Mouse (Mus musculus) hindbrain, embryonic 16.5 days (tissue): ENCODE data around the gene Gm26566. TPM values are rescaled to one million over a fixed set of nuclear protein-coding genes. Genes with fewer than 3 reads are reported as not detected.
"Not testable (repeated sequence)": the region's sequence is repeated elsewhere in the genome, so short reads cannot be mapped to it uniquely, and the experiment has no call there.

Experiments used
- ATAC-seq: fragments of 200-750 bp; cut with Nextera tagmentation; 2 replicates; pipeline ENCODE4 v1.8.0; 2017; ENCODE audit warnings: moderate TSS enrichment, moderate library complexity
- H3K27ac ChIP-seq: fragments of 300-500 bp; sonication (generic); 2 replicates; pipeline ENCODE4 v1.5.1; 2014; ENCODE audit warnings: low read depth, mild to moderate bottlenecking, control low read depth, low read length, moderate library complexity
- H3K27me3 ChIP-seq: fragments of 300-500 bp; sonication (generic); replicated peaks from 2 replicates; pipeline ENCODE4 v1.6.1; 2014; ENCODE audit warnings: low read length; ENCODE audit not compliant: control insufficient read depth, insufficient read depth
- H3K36me3 ChIP-seq: fragments of 300-500 bp; sonication (generic); 2 replicates; pipeline ENCODE4 v1.6.1; 2014; ENCODE audit warnings: mild to moderate bottlenecking, low read length, moderate library complexity, mixed read lengths; ENCODE audit not compliant: control insufficient read depth, insufficient read depth
- H3K4me1 ChIP-seq: fragments of 300-500 bp; sonication (generic); 2 replicates; pipeline ENCODE4 v1.6.1; 2014; ENCODE audit warnings: low read depth, low read length; ENCODE audit not compliant: control insufficient read depth, insufficient read depth
- H3K4me2 ChIP-seq: fragments of 300-500 bp; sonication (generic); 2 replicates; pipeline ENCODE4 v1.6.1; 2014; ENCODE audit warnings: mild to moderate bottlenecking, low read length, control low read depth, moderate library complexity
- H3K4me3 ChIP-seq: fragments of 300-500 bp; sonication (generic); 2 replicates; pipeline ENCODE4 v1.5.1; 2014; ENCODE audit warnings: mild to moderate bottlenecking, low read length, control low read depth, moderate library complexity
- H3K9ac ChIP-seq: fragments of 300-500 bp; sonication (generic); 2 replicates; pipeline ENCODE4 v1.6.1; 2014; ENCODE audit warnings: low read depth, mild to moderate bottlenecking, control low read depth, low read length, moderate library complexity
- H3K9me3 ChIP-seq: fragments of 300-500 bp; sonication (generic); 2 replicates; pipeline ENCODE4 v1.6.1; 2014; ENCODE audit warnings: mild to moderate bottlenecking, low read length, moderate library complexity; ENCODE audit not compliant: control insufficient read depth
- WGBS: fragments of 180-500 bp; shearing (Covaris S2); extraction: QIAGEN DNeasy Blood & Tissue Kit; methylation state at CpG from one replicate; pipeline ENCODE4 v1.1.7; 2014; 5-methylcytosine and 5-hydroxymethylcytosine counted together
- polyA plus RNA-seq: library from polyadenylated mRNA; unstranded; fragments of >200 nt; fragmentation: Nextera tagmentation; extraction: Ambion mirVana; gene quantifications from 2 replicates; pipeline ENCODE4 v1.2.1, GENCODE M21; 2015

The Gm26566 gene
- polyA plus RNA-seq, 1 experiment from 2014 or later, result 1.5 TPM

DNA sequence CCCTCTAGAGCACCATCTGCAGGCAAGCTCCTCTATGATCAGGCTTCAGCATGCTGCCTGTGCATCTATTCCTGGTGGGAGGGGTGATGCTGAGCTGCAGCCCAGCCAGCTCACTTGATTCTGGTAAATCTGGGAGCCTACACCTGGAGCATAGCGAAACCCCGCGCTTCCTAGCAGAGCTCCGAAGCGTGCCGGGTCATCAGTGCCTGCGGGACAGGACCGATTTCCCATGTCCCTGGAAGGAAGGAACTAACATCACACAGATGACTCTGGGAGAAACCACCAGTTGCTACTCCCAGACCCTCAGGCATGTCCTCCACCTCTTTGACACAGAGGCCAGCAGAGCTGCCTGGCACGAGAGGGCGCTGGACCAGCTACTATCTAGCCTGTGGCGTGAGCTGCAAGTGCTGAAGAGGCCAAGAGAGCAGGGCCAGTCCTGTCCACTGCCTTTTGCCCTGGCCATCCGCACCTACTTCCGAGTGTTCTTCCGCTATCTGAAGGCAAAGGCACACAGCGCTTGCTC, 33.3 kb downstream of the Gm26566 start, which contains the start of gene Gm13271:
Gm13271 (plus strand) TSS at position 51 of the 523 bp plus-strand sequence.
- WGBS, result 73% methylated on average over 12 of the region's 15 CpGs
- H3K9me3 ChIP-seq, H3K4me3 ChIP-seq, H3K9ac ChIP-seq, ATAC-seq, H3K36me3 ChIP-seq, H3K27ac ChIP-seq, H3K27me3 ChIP-seq, H3K4me1 ChIP-seq, H3K4me2 ChIP-seq: not testable (repeated sequence)

- H3K27me3 ChIP-seq, ATAC-seq, H3K4me1 ChIP-seq, H3K9me3 ChIP-seq, H3K36me3 ChIP-seq: not testable (repeated sequence)
- Histone ChIP-seq H3K27ac (peak overlapping the region; percentile 79), H3K9ac (peak overlapping the region; percentile 58), H3K4me2 (peak overlapping the region; percentile 84), H3K4me3 (peak overlapping the region; percentile 47)
- 13% methylated on average over 28 of the region's 31 CpGs for WGBS
Measured at GRCm38 (mm10) chr4:88756581-88757513, 35.2 kb downstream of the Gm26566 start.

DNA sequence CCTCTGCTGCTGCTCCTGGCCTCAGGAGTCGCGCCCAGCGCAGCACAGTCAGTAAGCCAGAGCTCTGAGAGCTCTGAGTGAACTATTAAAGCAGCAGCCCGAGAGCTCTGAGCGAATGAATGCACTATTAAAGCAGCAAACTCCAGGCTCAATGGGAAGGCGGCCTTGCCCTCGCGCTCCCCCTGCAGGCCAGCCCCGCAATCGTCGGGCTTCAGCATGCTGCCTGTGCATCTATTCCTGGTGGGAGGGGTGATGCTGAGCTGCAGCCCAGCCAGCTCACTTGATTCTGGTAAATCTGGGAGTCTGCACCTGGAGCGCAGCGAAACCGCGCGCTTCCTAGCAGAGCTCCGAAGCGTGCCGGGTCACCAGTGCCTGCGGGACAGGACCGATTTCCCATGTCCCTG, 36.0 kb downstream of the Gm26566 start:
- H3K4me1 ChIP-seq, H3K36me3 ChIP-seq, H3K27me3 ChIP-seq, H3K9me3 ChIP-seq: not testable (repeated sequence)
- H3K27ac ChIP-seq, result peak overlapping the region; percentile 79
- ATAC-seq, result peak; percentile 100
- peak overlapping the region; percentile 47 for H3K4me3 ChIP-seq
- 0% methylated on average over 18 of the region's 21 CpGs for WGBS
- peak overlapping the region; percentile 84 for H3K4me2 ChIP-seq
- H3K9ac ChIP-seq, result peak overlapping the region; percentile 58

DNA sequence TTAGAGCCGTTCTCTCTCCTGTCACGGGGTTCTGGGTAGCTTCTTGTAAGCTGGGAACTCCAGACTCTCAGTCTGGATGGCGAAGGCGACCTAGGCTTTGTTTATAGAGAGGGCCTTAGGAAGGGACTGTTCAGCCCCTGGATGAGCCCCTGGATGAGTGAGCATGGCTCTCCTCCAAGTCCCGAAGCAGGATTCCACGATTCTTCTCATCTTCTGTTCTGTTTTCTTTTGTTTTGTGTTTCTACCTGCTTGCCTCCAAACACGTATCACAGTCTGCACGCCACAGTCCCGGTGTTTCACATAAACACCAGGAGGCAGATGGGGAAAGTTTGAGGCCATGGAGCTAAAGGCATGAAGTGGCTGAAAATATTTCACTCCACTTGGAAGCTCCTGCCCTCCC, 37.1 kb downstream of the Gm26566 start:
- not testable (repeated sequence) for H3K27ac ChIP-seq, ATAC-seq, H3K4me3 ChIP-seq, H3K36me3 ChIP-seq, H3K9ac ChIP-seq, H3K27me3 ChIP-seq, H3K9me3 ChIP-seq, H3K4me1 ChIP-seq, H3K4me2 ChIP-seq
- 91% methylated on average over 9 of the region's 9 CpGs for WGBS

DNA sequence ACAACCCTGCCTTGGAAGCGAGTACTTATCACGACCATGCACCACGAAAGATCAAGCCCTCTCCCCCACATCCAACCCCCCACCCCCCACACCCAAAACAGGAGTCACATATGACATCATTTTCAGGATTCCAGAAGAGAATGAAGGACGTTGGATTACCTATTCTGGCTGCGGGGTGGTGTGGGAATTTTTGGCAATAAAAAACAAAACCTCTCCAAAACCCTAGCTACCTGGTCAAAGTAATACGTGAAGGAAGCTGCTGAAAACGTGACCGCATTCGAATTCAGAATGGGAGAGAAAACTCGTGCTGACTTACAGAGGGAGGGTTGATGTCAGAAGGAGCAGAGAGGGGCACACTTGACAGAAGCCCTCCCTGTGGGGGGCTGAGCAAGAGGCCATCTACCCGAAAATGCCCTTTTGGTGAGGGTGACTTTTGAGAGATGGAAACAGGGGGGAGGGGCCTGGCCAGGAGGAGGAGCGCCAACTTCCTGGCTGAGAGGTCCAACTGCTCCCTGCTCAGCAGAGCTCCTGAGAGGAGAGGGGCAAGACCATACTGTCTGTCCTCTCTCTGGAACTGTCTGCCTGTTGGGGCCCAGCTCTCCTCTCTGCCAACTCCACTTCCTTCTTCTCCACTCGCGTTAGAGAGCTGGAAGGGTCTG, 38.1 kb downstream of the Gm26566 start, which contains the start of gene Gm13283:
Gm13283 (plus strand) TSS at position 510 of the 659 bp plus-strand sequence.
- ATAC-seq, H3K27me3 ChIP-seq, H3K36me3 ChIP-seq, H3K27ac ChIP-seq, H3K4me1 ChIP-seq, H3K9me3 ChIP-seq, H3K9ac ChIP-seq: not testable (repeated sequence)
- Histone ChIP-seq H3K4me3 (peak within 1 kb of the TSS; percentile 37), H3K4me2 (peak within 1 kb of the TSS; percentile 57)
- 30% methylated on average over 8 of the region's 14 CpGs for WGBS

- H3K4me1 ChIP-seq, H3K9me3 ChIP-seq, H3K36me3 ChIP-seq, H3K27me3 ChIP-seq, H3K9ac ChIP-seq, H3K27ac ChIP-seq, ATAC-seq: not testable (repeated sequence)
- peak overlapping the region; percentile 37 for H3K4me3 ChIP-seq
- peak overlapping the region; percentile 57 for H3K4me2 ChIP-seq
- WGBS, result 1% methylated on average over 15 of the region's 28 CpGs
Measured at GRCm38 (mm10) chr4:88760431-88760830, 38.8 kb downstream of the Gm26566 start.

DNA sequence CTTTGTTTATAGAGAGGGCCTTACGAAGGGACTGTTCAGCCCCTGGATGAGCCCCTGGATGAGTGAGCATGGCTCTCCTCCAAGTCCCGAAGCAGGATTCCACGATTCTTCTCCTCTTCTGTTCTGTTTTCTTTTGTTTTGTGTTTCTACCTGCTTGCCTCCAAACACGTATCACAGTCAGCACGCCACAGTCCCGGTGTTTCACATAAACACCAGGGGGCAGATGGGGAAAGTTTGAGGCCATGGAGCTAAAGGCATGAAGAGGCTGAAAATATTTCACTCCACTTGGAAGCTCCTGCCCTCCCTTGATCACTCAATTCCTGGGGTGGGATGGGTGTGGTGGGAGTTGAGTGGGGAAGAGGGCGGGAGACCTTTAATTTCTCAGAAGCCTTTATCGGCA, 40.2 kb downstream of the Gm26566 start:
- H3K27ac ChIP-seq, H3K4me3 ChIP-seq, H3K9me3 ChIP-seq, ATAC-seq, H3K27me3 ChIP-seq, H3K36me3 ChIP-seq, H3K9ac ChIP-seq, H3K4me1 ChIP-seq, H3K4me2 ChIP-seq: not testable (repeated sequence)
- 85% methylated on average over 6 of the region's 8 CpGs for WGBS

DNA sequence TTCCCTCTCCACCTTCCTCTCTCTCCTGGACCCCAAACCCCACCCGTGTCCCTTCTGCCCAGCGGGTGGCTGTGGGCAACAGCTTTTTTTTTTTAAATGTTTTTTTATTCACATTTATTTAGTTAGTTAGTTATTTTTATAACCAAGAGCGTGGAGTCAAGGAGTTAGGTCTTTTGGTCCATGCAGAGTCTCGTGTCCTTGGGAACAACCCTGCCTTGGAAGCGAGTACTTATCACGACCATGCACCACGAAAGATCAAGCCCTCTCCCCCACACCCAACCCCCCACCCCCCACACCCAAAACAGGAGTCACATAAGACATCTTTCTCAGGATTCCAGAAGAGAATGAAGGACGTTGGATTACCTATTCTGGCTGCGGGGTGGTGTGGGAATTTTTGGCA, 40.7 kb downstream of the Gm26566 start:
- ATAC-seq, H3K9ac ChIP-seq, H3K4me1 ChIP-seq, H3K4me2 ChIP-seq, H3K27me3 ChIP-seq, H3K36me3 ChIP-seq, H3K27ac ChIP-seq, H3K4me3 ChIP-seq, H3K9me3 ChIP-seq: not testable (repeated sequence)
- 59% methylated on average over 8 of the region's 9 CpGs for WGBS

- Histone ChIP-seq H3K4me3 (peak overlapping the region; percentile 40), H3K4me2 (peak overlapping the region; percentile 60)
- H3K27me3 ChIP-seq, ATAC-seq, H3K36me3 ChIP-seq, H3K27ac ChIP-seq, H3K9me3 ChIP-seq, H3K9ac ChIP-seq, H3K4me1 ChIP-seq: not testable (repeated sequence)
- 3% methylated on average over 18 of the region's 42 CpGs for WGBS
Measured at GRCm38 (mm10) chr4:88763384-88764018, 41.9 kb downstream of the Gm26566 start.
